Mouse (Mus musculus) heart, postnatal 10 days (tissue): ENCODE data around the gene Fndc8. TPM values are rescaled to one million over a fixed set of nuclear protein-coding genes. Genes with fewer than 3 reads are reported as not detected.
"Not testable (repeated sequence)": the region's sequence is repeated elsewhere in the genome, so short reads cannot be mapped to it uniquely, and the experiment has no call there.

Source experiments
- DNase-seq, 2 experiments: peaks; one replicate each; pipeline ENCODE4 v3.0.0; 2021
- intact Hi-C: fragments of 180-260 bp; cut with DNase I; formaldehyde crosslinking; loops from one replicate; pipeline ENCODE4 v1.15.1; 2025
- total RNA-seq, 2 experiments: library from RNA; stranded (reverse); gene quantifications; 2 replicates each; pipeline ENCODE4 v1.2.3; 2021

Gene Fndc8
- total RNA-seq, 2 experiments from 2014 or later: 0.12 TPM; not detected in 1

DNA sequence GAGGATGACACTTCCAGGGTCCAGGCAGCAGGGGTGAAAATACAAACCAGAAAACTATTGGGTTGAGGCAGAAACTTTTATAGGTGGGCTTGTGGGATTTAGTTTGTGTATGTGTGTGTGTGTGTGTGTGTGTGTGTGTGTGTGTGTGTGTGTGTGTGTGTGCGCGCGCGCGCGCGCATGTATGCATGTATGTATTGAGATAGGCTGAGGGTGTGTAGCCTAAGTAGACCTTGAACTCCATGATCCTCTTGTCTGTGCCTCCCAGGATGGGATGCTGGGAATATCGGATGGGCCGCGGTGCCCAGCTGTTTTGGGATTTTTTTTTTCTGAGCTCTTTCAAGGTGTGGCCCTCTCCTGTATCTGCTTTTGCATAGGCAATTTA, 16.7 kb downstream of the Fndc8 start:
- intact Hi-C loops: no loop called here
- DNase-seq: no peak

DNA sequence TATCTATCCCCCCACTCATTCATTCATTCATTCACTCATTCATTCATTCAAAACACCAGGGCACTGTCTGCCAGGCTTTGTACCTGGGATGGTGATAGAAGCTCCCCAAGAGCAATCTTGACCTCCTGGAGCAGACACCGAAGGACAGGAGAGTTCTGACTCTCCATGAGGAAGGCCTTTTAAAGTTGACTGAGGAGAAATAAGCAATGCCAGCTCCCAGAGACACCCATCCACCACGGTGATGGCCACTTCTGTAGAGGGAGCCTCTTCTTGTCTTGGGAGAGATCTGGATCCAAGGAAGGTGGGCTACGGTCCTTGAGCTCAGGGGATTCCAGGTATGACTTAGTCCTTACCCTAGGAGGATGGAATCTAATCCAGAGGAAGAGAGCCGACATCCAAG, 18.3 kb downstream of the Fndc8 start, which contains the start of gene Unc45b:
Gene Unc45b (plus strand): TSS at position 301 of the 400 bp plus-strand sequence.
- intact Hi-C loops: no loop called here
- DNase-seq: peak in 1 of 2 experiments; percentile 25

DNA sequence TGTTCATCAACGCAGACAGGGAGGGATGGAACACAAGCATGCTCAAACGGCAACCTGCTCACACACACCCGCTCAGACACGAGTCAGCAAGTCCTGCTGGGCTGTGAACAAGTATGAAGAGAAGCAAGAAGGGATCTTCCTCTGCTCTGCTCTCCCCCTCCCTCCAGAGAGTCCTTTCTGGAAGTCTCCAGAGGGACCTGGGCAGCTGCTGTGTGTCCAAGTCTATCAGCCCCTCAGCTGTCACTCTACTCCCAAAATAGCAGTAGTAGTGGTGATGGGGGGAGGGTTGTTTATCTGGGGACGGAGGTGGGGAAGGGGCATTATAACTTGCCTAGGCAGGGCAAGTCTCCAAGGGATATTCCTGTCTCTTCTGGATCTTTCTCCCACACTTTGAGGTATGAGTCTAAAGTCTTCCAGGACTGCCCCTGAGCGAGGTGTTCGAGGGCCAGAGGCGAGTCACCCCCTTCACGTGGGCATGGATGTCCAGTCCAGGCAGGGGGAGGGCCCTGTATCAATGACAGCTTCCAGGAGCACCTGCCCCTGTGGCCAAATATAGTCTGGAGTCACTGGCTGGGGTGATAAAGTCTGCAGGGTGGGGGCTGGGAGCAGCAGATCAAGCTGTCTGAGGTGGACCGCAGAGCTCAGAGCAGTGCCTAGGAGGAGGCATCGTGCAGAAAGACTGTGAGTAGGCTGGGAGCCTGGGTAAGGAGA, 18.9 kb downstream of the Fndc8 start:
- intact Hi-C loops: no loop called here
- DNase-seq: peak; percentile 83 to 88

DNA sequence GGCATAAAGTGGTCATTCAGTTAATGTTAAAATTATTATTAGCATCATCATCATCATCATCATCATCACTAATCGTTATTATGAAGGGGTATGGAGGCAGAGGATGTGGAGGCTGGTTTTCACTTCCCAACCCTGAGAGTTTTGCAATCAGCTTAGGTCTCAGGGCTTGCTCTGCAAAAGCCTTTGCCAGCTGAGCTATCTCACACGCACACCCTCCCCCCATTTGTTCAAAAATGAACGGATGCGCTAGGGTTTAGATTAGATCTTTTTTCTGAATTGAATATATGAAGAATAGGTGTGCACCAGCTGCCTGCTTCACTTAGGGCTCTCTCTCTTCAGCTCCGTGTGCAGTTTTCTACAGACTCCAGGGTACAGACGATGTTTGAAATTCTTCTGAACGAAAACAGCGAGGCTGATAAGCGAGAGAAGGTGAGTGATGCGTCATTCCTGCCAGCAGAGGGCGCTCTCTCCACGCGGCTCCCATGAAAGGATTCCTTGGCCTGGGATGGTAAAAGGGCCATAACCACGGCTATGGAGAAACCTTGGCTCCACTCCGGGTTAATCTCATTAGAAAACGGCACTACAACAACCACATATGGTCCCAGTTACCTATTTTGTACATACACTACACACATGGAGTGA, 22.9 kb downstream of the Fndc8 start:
- intact Hi-C loops: loop anchor here (1.0 kb wide), 2 partner anchors 44 to 125 kb away; no protein-coding TSS in a partner anchor
- peak; percentile 83 to 86 for DNase-seq

DNA sequence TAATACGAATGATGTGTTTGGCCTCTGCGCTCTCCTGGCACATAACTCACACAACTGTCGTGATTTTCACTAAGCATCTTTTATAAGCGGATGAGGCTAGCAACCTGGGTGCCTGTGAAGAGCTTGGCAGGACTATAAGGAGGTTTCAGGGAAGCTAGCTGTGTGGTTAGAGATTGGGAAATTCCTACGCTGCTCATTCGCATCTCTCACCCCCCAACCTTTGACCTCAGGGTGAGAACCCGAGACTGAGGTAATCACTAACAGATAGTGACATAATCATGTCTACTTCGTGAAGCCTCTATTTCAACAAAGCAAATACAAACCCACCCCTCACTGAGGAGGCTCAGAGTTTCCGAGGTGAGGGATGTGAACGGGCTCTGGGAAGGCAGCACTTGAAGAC, 28.8 kb downstream of the Fndc8 start:
- intact Hi-C loops: no loop called here
- DNase-seq: no peak

- no peak for DNase-seq
- intact Hi-C loops: no loop called here
Measured at GRCm38 (mm10) chr11:82921691-82922090, 29.8 kb downstream of the Fndc8 start.

DNA sequence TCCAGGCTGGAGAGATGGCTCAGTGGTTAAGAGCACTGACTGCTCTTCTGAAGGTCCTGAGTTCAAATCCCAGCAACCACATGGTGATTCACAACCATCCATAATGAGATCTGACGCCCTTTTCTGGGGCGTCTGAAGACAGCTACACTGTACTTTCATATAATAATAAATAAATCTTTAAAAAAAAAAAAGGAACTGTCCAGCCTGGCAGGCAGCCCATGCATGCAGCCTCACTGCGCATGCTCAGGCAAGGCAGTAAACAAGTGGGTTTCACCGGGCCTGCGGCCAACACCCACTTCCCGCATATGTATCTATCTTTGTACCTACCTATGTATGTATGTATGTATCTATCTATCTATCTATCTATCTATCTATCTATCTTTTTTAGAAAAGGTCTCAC, 32.0 kb downstream of the Fndc8 start:
- intact Hi-C loops, DNase-seq: not testable (repeated sequence)

- intact Hi-C loops: no loop called here
- DNase-seq: no peak
Measured at GRCm38 (mm10) chr11:82928897-82929632, 37.1 kb downstream of the Fndc8 start.

DNA sequence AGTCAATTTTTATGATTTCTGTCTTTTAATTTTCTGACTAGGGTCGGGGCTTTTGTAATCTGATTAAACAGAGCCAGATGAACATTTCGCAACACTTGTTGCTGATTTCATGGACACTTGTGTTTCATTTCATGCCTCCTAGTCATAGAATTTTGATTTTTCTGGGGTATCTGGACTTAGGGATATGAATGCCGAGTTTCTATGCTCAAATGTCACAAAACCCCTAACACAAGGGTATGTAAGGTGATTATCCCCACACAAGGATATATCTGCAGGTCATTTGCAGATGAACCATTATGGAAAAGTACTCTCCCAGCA, 37.7 kb downstream of the Fndc8 start:
- DNase-seq: no peak
- intact Hi-C loops: no loop called here

DNA sequence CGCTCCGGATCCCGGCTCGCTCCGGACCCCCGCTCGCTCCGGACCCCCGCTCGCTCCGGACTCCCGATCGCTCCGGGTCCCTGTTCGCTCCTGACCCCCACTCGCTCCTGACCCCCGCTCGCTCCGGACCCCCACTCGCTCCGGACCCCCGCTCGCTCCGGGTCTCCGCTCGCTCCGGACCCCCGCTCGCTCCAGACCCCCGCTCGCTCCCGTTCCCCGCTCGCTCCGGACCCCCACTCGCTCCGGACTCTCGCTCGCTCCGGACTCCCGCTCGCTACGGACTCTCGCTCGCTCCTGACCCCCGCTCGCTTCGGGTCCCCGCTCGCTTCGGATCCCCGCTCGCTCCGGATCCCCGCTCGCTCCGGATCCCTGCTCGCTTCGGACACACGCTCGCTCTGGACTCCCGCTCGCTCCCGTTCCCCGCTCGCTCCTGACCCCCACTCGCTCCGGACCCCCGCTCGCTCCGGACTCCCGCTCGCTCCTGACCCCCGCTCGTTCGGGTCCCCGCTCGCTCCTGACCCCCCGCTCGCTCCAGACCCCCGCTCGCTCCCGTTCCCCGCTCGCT, 38.5 kb downstream of the Fndc8 start:
- DNase-seq, intact Hi-C loops: not testable (repeated sequence)

DNA sequence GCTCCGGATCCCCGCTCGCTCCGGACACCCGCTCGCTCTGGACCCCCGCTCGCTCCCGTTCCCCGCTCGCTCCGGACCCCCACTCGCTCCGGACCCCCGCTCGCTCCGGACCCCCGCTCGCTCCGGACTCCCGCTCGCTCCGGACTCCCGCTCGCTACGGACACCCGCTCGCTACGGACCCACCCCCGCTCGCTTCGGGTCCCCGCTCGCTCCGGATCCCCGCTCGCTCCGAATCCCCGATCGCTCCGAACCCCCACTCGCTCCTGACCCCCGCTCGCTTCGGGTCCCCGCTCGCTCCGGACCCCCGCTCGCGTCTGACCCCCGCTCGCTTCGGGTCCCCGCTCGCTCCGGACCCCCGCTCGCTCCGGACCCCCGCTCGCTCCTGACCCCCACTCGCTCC, 39.2 kb downstream of the Fndc8 start:
- DNase-seq, intact Hi-C loops: not testable (repeated sequence)

DNA sequence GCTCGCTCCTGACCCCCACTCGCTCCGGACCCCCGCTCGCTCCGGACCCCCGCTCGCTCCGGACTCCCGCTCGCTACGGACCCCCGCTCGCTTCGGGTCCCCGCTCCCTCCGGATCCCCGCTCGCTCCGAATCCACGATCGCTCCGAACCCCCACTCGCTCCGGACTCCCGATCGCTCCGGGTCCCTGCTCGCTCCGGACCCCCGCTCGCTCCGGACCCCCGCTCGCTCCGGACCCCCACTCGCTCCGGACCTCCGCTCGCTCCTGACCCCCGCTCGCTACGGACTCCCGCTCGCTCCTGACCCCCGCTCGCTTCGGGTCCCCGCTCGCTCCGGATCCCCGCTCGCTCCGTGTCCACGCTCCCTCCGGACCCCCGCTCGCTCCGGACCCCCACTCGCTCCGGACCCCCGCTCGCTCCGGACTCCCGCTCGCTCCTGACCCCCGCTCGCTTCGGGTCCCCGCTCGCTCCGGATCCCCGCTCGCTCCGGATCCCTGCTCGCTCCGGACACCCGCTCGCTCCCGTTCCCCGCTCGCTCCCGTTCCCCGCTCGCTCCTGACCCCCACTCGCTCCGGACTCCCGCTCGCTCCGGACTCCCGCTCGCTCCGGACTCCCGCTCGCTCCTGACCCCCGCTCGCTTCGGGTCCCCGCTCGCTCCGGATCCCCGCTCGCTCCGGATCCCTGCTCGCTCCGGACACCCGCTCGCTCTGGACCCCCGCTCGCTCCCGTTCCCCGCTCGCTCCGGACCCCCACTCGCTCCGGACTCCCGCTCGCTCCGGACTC, 39.9 kb downstream of the Fndc8 start:
- intact Hi-C loops, DNase-seq: not testable (repeated sequence)

- DNase-seq: no peak
- intact Hi-C loops: no loop called here
Measured at GRCm38 (mm10) chr11:82933186-82933585, 41.3 kb downstream of the Fndc8 start.

- intact Hi-C loops: no loop called here
Measured at GRCm38 (mm10) chr11:82943336-82943735, 51.4 kb downstream of the Fndc8 start.

GRCm38 (mm10) chr11:82945636-82946035, 53.7 kb downstream of the Fndc8 start:
- no peak for DNase-seq
- intact Hi-C loops: no loop called here

More at GRCm38 (mm10) chr11:82943336-82943735, 51.4 kb downstream of the Fndc8 start:
- DNase-seq: no peak

- intact Hi-C loops: no loop called here
Measured at GRCm38 (mm10) chr11:82947457-82947856, 55.5 kb downstream of the Fndc8 start.

GRCm38 (mm10) chr11:82949036-82949435, 57.1 kb downstream of the Fndc8 start:
- no peak for DNase-seq

More at GRCm38 (mm10) chr11:82947457-82947856, 55.5 kb downstream of the Fndc8 start:
- DNase-seq: no peak

More at GRCm38 (mm10) chr11:82949036-82949435, 57.1 kb downstream of the Fndc8 start:
- intact Hi-C loops: no loop called here
